Mouse (Mus musculus) adrenal gland, postnatal 10 days (tissue): ENCODE measurements at regions not wholly inside any gene's neighbourhood (a gene's known extent, or its start where the extent isn't known, plus 50 kb on each side); places are given as distances from the start of the nearest gene placed in this dataset.

ENCODE experiments used
- DNase-seq: peaks from one replicate; pipeline ENCODE4 v3.0.0; 2021; ENCODE audit warnings: mixed read lengths

- no peak for DNase-seq
Measured at GRCm38 (mm10) chr2:143305747-143306570, 227.7 kb downstream of the Otor start.

GRCm38 (mm10) chr2:143306571-143306925 lies 228.3 kb downstream of the Otor start:
- no peak for DNase-seq

GRCm38 (mm10) chr2:143325486-143325885 lies 220.5 kb upstream of the Pcsk2 start:
- peak; percentile 4 for DNase-seq

GRCm38 (mm10) chr2:143332071-143332470 lies 213.9 kb upstream of the Pcsk2 start:
- DNase-seq = no peak

- no peak for DNase-seq
Measured at GRCm38 (mm10) chr2:143340364-143340763, 205.6 kb upstream of the Pcsk2 start.

GRCm38 (mm10) chr2:143364193-143364592 lies 181.8 kb upstream of the Pcsk2 start:
- no peak for DNase-seq

- no peak for DNase-seq
Measured at GRCm38 (mm10) chr2:143365976-143366375, 180.0 kb upstream of the Pcsk2 start.
